Mouse (Mus musculus) urinary bladder, postnatal 25 days (tissue): ENCODE data around the gene Prelp.
"Not testable (repeated sequence)": the region's sequence is repeated elsewhere in the genome, so short reads cannot be mapped to it uniquely, and the experiment has no call there.

Source experiments
- DNase-seq: peaks from one replicate; pipeline ENCODE4 v3.0.0; 2022; ENCODE audit warnings: low spot score

Prelp gene

GRCm38 (mm10) chr1:133921304-133921751 is at the start of gene Prelp:
Gene Prelp (minus strand): TSS chr1:133921414.
- no peak for DNase-seq

GRCm38 (mm10) chr1:133969427-133969826 is 48.2 kb upstream of the Prelp start:
- DNase-seq, result no peak

GRCm38 (mm10) chr1:133968788-133969325 is 47.6 kb upstream of the Prelp start:
- DNase-seq, result no peak

- no peak for DNase-seq
These were observed 46.3 kb upstream of the Prelp start for GRCm38 (mm10) chr1:133967481-133968017.

GRCm38 (mm10) chr1:133966044-133966443 is 44.8 kb upstream of the Prelp start:
- no peak for DNase-seq

- DNase-seq, result no peak
These were observed 44.1 kb upstream of the Prelp start for GRCm38 (mm10) chr1:133965298-133965697.

GRCm38 (mm10) chr1:133964742-133965141 is 43.5 kb upstream of the Prelp start:
- DNase-seq, result no peak

- DNase-seq, result not testable (repeated sequence)
These were observed 42.4 kb upstream of the Prelp start for GRCm38 (mm10) chr1:133963578-133963977.

GRCm38 (mm10) chr1:133963128-133963527 is 41.9 kb upstream of the Prelp start:
- DNase-seq, result not testable (repeated sequence)

GRCm38 (mm10) chr1:133961281-133962134 is 40.3 kb upstream of the Prelp start:
- peak; percentile 67 for DNase-seq

GRCm38 (mm10) chr1:133959521-133959920 is 38.3 kb upstream of the Prelp start:
- peak; percentile 51 for DNase-seq

- no peak for DNase-seq
These were observed 32.8 kb upstream of the Prelp start for GRCm38 (mm10) chr1:133954009-133954408.

- no peak for DNase-seq
These were observed 32.1 kb upstream of the Prelp start for GRCm38 (mm10) chr1:133953261-133953742.

GRCm38 (mm10) chr1:133951598-133951997 is 30.4 kb upstream of the Prelp start:
- DNase-seq, result no peak

- DNase-seq, result no peak
These were observed 29.0 kb upstream of the Prelp start for GRCm38 (mm10) chr1:133950061-133950782.

GRCm38 (mm10) chr1:133945106-133945505 is 23.9 kb upstream of the Prelp start:
- DNase-seq, result no peak

- DNase-seq, result no peak
These were observed 20.7 kb upstream of the Prelp start for GRCm38 (mm10) chr1:133941904-133942303.

- no peak for DNase-seq
These were observed 20.1 kb upstream of the Prelp start for GRCm38 (mm10) chr1:133941158-133941860.

- no peak for DNase-seq
These were observed 19.4 kb upstream of the Prelp start for GRCm38 (mm10) chr1:133940481-133941092.

GRCm38 (mm10) chr1:133939708-133940107 is 18.5 kb upstream of the Prelp start:
- no peak for DNase-seq

- no peak for DNase-seq
These were observed 15.0 kb upstream of the Prelp start for GRCm38 (mm10) chr1:133936169-133936568.
